Mouse (Mus musculus) neutrophil, adult 59 days (primary cell): ENCODE data around the gene Layn. TPM values are rescaled to one million over a fixed set of nuclear protein-coding genes. Genes with fewer than 3 reads are reported as not detected.

ENCODE experiments used
- total RNA-seq, 2 experiments: library from RNA; stranded (reverse); gene quantifications; 1 replicate in 1 of 2; 2 replicates in 1 of 2; pipeline ENCODE4 v1.2.4; 2023

Gene Layn
- 1 to 10 TPM; 2.9 to 5.9 TPM for total RNA-seq

DNA sequence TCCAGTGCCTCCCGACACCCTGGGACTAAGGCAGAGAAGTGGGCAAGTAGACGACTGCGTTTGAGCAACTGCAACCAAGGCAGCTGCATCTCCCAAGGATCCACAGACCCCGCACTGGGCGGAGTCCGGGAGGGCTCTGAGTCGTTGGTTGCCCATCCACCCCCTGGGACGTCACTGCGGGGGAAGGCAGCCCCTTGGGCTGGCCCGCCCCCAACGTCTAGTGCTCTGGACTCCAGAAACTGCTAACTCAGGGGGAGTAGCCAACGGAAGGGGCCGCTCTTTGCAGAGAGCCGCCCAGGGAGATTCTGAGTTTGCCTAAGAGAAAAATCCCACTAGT, at the start of gene Layn:
TSS of gene Layn (minus strand) at position 116 of the 337 bp plus-strand sequence.

DNA sequence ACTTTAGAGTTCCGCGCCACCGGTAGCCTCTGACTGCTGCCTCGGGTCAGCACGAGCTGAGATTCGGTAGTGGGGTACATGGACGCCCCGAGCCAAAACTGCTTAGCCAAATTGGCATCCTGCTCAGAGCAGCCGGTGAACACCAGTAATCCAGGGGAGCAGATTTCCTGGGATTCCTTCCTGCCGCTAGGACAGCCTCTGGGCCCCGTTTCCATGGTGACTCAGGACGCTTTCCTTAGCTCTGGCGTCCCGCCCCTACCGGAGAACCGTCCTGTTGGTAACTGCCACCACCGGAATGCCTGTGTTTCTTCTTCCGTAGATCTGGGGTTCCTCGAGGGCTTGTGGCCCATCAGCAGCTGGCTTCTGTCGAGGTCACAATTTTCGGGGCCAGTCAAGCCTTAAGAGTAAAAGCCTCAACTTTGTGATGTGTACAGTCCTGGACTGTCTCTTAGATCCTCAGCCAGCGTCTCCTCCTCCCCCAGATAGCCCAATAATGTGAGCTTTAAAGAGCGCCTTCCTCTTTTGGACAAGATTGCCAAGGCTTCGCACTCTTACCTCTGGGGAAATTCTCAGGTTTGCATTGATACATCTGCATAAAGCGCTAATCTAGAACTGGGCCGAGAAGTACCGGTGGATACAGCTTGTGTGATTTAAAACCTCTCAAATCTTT, 25.0 kb upstream of the Layn start, which contains the start of gene 4833427G06Rik:
TSS of gene 4833427G06Rik (minus strand) at position 323 of the 670 bp plus-strand sequence.

DNA sequence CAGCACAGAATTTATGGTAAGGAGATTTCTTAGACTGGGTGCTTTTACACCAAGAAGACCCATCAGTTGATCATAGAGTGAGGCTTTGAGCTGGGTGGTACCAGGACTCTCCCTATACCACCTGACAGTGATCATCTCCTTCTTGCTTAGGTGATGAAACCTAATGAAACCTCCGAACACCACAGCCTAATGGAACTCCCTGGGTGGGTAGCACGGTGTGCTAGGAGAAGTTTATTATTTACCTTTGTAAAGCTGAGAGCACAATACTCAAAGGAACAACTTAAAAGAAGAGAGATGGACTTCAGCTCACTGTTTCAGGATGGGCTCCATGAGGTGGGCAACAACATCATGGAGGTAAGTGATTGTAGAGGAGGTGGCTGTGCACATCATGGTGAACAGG, 16.3 kb downstream of the Layn start, which contains the start of gene Btg4:
TSS of gene Btg4 (plus strand) at position 301 of the 400 bp plus-strand sequence.

DNA sequence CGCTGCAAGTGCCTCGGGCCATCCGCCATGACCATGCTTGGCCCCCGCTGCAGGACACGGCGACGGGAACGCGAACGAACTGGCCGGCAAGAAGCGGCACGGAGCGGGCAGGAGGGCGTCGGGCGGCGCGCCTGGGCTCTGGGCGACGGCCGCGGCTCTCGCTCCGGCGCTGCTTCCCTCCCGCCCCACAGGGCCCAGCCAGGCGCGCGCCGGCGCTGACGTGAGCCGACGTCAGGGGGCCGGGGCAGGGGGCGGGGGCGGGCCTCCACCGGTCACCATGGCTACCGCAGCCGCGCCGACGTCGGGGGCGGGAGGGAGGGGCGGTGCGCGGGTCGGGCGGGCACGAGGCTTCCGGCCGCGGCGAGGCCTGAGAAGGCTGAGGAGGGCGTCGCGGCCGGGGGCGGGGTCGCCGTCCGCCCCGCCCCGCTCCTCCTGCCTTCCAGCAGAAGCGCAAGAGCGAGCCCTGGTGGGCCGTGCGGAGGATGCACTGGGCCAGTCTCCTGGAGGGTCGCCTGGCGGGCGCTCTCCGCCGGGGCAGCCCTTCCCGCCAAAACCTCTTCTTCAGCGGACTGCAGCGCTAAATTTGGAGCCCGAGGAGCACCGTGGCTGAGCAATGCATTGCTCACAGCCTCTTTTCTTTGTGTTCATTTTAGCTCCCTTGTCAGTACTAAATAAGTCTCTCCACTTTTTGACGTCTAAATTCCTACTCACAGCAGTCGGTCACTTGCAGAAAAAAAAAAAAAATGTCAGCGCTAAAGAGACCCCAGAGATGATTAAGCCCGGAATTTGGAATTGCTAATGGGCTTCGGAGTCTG, 67.8 kb downstream of the Layn start, which contains the start of gene Sik2:
TSS of gene Sik2 (minus strand) at position 233 of the 815 bp plus-strand sequence.

Other genes starting within 250 kb of the Layn start
- 10 to 100 TPM; 24.1 to 27.8 TPM for gene Ppp2r1b, start 231.8 kb downstream of the Layn start, total RNA-seq
- 10 to 100 TPM; 40.8 to 43.8 TPM for gene Sik2, start 68.0 kb downstream of the Layn start, total RNA-seq
- gene Btg4, start 16.2 kb downstream of the Layn start, total RNA-seq = not detected
- gene 4833427G06Rik, start 25.0 kb upstream of the Layn start, total RNA-seq = not detected
- not detected for gene Gm32742, start 88.4 kb upstream of the Layn start, total RNA-seq
- 1 to 10 TPM; 5.5 to 8.9 TPM for gene Pou2af1, start 136.6 kb upstream of the Layn start, total RNA-seq
- not detected for gene Colca2, start 201.5 kb upstream of the Layn start, total RNA-seq